Mouse (Mus musculus) cerebellum, postnatal 10 days (tissue): ENCODE measurements around the gene Nabp1.

Source experiments
- DNase-seq, 2 experiments: peaks; one replicate each; pipeline ENCODE4 v3.0.0; 2021; ENCODE audit warnings: mixed read lengths in 2 of 2

The Nabp1 gene

DNA sequence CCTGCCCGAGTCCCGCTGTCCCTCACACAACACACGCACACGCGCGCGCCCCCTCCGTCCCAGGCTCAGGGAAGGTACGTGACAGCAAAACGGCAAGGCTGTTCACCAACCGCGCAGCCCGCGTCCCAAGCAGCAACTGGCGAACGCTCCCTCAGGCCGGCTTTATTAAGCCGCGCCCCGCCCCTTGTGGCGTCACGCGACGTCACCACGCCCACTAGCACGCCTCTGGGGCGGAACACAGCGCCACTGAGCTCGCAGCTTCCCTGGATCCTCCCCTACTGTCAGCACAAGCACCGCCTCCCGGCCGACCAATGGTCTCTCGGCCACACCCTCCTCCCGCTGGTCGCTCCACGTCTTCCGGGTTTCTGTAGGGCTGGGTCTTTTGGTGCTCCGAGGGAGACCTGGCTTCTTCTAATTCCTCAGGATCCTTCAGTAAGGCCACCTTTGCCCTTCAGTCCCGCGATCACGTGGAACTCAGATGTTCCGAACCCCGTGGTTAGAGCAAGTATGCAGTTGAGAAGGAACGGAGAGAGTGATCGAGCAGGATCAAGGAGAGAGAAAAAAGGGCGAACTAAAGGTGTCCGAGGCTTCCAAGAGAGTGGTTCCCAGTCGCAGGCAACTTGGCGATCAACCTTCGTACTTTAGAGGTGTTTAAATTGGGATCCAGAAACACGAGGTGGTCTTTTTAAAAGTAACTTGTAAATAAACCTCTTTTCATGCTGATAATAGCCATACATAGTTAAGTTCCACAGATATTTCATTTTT lies at the start of gene Nabp1:
Nabp1 (minus strand) TSS at position 164 of the 765 bp plus-strand sequence.
- DNase-seq = peak; percentile 99

DNA sequence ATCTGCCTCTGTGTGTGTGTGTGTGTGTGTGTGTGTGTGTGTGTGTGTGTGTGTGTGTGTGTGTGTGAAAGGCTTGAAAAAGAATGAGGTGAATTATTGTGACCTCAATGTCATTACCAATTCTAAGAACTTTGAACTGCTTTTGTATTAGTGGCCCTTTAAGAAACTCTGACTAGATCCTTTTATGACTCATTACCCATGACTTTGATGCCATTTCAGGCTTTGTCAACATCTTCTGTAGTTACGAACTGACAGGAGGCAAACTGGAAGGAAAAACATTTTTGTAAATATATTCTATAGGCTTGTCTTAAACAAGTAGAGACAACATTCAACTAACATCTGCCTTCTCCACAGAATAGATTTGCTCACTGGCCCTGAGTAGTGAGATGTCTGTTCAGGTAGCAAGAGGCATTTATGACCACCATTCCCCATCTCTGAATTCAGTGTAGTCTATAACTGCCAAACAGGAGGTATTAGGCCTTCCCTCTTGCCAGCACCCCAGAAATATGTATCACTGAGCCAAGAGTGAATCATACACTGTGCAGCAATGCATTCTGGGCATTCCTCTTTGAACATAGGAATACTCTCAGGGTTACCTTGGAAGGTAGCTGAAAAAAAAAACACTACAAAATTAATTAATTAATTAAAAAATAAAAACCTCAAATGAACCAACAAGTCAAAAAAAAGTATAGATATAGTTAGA lies 47.5 kb upstream of the Nabp1 start:
- no peak for DNase-seq

DNA sequence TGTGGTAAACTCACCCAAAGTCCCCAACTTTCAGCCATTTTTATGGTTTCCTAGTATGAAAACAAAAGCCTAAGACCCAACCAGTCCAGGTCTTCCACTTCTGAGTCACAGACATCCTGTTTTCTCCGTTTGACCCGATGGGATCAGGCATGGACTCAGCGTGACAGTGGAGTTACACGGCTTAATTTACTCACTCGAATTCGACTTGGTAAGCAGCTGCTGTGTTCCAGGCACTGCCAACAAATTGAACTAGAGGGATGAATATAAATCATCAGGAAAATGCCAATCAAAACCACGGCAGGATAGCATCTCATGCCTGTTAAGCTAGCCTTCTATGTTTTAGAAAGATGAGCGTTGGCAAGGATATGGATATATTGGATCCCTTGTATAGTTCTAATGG lies 43.4 kb upstream of the Nabp1 start:
- DNase-seq = peak; percentile 58 to 60

DNA sequence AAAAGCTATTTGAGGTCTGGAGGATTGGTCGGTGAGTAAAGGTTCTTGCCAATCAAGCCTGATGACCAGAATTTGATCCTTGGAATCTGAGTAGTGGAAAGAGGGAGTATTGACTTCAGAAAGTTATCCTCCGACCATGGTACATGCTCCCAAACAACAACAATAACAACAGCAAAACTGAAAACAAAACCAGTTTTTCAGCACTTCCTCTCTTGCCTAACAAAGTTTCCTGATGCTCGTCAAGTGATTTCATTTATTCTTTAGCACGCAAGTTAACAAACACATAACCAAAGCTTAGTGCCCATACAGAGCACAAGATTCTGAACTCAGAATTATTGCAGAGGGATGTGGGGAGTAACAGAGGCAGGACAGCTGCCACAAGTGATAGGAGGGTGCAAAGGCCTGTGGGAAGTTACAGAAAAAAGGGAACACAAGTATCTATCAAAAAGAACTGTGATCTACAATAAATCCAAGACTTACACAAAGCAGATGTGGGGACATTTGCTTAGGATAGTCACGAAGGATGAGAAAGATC lies 42.1 kb upstream of the Nabp1 start:
- no peak for DNase-seq

DNA sequence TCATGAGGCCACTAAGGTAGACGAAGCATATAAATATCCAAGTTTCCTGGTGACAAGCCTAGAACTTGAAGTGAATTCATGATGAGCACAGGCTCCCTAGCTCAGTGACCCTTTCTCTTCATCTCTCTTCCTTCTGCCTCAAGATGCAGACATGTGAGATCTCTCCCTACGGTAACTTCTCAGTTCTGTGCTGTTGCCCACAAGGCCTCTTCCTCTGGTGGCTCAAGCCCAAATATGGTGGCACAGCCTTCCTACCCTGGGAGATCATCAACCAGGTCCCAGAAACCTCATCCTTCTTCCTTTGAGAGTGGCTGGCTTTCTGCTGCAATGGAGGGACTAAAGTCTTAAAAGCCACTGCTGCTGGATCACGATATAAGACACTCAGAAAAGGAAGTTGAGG lies 40.9 kb upstream of the Nabp1 start:
- DNase-seq = no peak

DNA sequence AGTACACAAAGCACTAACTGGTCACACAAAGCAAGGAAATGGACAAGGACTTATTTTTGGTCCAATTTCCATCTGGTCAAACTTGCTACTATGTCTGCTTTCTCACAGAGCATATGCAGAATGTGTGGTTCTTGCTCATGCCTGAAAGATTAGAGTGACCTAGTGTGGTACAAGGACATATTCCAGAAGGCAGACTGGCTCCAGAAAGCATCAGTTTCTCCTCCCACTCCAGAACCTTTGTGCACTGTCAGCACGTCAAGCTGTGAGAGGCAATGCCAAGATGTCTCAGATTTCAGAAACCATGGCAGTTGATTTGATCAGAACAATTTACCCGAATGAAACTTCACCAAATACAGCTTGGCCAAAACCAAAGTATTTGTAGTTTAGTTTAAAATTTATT lies 37.4 kb upstream of the Nabp1 start:
- peak in 1 of 2 experiments; percentile 24 for DNase-seq

DNA sequence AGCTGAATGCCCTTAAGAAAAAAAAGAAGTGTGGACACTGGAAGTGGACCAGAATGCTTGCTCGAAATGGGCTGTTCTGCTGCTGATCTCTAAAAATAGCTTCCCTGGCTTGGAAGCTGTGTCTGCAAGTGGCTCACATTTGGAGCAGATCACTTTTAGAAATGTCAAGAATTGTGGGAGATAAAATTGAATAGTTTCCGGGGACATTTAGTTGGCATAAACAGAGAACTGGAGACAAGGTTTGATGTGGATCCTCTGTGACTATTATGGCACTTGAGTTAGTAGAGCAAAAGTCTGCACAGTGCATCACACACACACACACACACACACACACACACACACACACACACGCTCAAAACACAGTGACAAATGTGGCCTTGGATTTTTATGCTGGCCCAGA lies 36.8 kb upstream of the Nabp1 start:
- DNase-seq = no peak

DNA sequence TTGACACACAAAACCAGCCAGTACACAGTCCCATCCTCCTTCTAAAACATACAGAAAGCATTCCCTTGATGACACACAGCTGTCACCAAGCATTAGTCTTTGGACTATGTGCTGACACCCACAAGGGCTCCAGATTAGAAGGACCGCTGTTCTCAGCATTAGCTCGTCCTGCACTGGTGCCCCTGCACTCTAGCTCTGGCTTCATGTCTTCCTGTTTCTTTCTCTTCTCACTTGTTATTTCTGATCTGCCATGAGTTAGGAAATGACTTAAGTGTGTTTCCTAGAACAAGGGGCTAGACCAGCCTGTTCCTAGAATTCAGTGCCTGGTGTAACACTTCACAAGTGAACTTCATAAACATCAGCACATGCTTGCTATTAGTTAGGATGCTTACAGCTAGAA lies 36.2 kb upstream of the Nabp1 start:
- no peak for DNase-seq

DNA sequence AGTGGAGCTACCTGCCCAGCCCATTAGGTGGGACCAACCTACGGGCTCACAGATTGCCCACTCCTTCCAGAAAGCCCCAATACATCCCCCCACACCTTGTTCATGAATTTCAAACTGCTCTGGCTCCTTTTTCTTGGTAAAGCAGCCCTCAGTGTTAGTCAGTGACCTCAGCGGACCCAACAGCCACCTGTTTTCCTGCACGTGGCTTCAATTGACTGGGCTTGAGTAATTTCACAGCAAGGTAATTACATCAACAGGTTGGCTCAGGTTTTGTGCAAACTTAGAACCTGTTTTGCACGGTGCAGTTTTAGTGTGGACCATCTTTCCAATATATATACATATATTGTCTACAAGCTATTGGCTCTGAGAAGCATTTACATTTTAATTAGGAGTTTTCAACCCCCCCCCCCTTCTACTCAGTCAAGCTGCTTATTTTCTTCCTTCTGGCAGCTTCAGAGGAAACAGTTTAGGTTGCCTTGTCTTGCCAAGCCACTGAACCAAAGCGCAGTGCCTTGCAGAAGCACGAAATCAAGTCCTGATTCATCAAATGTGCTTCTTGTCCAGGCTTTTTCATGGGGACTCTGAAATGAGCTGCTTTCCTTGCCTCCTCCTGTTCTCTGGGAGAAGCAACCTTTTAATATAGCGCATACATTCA lies 35.0 kb upstream of the Nabp1 start:
- DNase-seq = peak; percentile 30 to 36

DNA sequence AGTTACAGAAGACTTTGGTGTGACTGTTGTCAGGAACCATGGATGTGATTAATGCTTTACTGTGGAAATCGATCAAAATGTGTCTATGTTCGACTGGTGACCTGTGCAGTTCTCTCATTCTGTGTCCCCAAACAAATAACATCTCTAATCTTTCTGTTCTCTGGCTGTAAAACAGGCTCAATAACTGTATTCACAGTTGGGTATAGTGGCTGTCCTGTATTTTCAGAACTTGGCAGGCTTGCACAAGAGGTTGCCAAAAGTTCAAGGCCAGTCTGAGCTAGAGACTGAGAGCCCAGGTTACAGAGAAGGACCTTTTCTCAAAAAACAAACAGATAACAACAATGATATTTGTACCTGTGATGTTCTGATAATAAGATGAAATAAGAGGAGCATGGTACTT lies 34.1 kb upstream of the Nabp1 start:
- peak; percentile 25 to 39 for DNase-seq

DNA sequence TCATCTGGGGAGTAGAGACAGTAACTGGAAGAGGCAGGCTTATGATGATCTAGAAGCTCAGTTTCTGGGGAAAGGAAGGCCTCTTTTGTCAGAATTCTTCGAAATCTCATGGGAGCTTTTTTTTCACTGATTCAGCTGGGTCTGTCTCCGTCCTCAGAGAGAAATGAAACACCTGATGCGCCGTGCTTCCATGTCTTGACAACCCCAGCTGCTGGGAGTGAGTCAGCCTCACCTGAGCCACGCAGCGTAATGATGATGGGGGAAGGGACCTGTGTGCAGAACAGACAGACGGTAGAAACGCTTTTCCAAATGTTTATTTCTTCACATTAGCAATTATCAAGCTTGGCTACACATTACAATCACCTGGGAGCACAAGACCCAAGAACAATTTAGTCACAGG lies 31.6 kb upstream of the Nabp1 start:
- DNase-seq = no peak

DNA sequence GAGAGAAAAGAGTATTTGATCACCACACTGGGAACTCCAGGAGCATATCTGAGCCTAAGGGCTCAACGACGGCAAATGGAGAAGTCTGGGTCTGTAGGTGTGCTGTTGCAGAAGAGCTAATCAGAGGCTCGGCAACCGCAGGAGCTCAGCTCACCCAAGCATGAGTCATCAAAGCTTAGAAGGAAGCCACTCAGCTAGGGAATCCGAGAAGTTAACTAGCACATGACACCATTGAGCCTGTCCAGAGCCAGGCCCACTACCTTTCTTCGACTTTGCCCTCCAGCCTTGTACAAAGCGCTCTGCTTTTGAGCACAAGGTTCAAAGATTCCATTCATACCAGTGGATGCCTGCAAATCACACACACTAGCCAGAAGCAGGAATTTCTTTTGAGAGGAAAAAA lies 30.9 kb upstream of the Nabp1 start:
- no peak for DNase-seq

DNA sequence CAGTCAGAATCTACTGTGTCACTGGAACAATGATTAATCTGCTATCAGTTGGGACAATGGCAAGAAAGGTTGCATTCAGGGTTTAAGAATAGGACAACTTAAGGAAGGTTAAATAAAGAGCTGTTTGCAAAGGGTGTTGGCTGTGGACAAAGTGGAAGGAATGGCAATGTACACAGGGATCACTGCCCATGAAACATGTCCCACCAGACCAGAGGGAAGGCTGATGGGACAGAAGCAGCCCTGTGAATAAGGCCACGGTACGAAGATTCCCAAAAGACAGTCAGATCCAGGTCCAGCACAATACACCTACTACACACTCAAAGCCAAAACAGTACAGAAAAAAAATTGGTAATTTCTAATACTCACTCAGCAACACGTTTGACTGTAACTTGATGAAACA lies 30.3 kb upstream of the Nabp1 start:
- DNase-seq = no peak

DNA sequence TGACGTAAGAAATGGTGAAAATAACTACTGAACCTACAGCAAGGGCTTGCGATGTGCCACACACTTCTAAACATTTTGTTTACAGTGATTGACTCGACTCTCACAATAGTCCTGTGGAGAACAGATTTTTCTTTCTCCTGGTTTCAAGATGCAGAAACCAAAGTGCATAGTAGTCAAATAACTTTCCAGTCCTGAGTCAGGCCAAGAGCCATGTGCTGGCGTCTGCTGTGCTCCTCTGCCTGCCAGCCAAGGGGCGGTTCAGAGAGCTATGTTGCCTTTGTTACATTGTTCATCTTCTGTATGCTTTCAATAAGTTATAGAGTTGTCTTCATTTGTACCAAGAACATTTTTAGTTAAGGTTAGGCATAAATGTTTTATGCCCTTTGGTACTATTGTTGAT lies 29.2 kb upstream of the Nabp1 start:
- DNase-seq = peak in 1 of 2 experiments; percentile 19

DNA sequence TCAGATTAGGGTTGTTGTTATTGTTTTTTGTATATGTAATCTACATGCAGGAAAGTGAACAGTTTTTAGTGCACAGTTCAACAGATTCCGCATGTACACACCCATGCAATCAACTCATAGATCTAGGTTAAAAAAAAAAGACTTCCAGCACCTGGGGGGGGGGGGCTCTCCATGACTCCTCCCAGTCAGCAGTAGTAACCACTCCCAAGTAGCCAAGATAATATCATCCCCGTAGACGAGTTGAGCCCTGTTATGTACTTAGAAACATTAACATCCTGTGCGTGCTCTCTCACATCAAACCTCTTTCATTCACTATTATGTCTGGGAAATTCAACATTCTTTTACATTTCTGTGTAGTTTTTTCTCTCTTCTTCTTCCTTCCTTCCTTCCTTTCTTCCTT lies 28.0 kb upstream of the Nabp1 start:
- DNase-seq = no peak

DNA sequence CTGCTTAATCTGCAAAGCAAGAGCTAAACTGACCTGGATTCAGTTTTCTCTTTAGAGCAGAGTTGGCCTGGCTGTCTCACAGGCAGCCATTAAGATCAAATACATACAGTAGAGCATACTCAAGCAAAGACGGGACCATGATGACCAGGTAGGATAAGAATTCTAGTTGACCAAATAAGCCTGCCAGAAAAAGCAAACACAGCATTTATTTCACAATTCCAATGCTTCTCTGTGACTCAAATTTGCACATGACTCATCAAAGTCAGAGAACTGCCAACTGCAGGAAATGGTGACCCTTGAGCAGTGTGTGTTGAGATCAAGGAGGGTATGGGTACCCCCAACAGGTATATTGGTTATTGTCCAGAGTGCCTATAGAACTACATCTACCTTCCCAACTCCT lies 27.4 kb upstream of the Nabp1 start:
- no peak for DNase-seq

DNA sequence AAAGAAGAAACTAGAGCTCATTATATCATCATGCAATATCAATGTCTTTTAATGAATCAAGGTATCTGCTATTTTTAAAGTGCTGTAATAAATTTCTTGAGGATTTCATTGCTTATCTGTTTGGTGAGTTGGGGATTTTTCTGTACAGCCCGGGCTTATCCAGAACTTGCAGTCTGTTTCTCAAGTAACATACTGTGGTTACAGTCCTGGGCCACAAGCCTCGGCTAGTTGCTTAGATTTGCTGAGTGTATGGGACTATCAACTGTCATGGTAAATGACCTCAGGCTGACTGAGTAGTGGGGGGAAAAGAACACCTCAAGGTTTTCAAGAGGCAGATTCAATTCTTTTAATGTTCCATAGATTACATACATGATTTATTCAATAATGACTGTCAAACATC lies 24.8 kb upstream of the Nabp1 start:
- DNase-seq = no peak

DNA sequence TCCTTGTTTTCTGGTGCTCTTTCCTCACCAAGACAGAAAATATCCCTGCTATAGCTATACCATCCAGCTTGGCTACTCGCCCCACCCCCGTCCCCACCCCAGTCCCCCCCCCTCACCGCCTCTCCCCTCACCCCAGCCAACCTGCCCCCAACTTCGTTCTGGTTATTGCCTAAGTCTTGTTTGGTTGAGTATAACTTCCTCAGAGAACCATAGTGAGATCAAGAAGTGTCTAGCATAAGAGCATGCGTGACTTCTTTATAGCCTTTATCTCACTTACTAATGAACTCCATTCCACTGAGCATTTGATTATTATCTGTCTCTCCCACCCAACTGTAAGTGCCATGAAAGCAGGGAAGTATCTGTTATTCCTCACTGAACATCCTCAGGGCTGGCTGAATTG lies 24.1 kb upstream of the Nabp1 start:
- DNase-seq = no peak

DNA sequence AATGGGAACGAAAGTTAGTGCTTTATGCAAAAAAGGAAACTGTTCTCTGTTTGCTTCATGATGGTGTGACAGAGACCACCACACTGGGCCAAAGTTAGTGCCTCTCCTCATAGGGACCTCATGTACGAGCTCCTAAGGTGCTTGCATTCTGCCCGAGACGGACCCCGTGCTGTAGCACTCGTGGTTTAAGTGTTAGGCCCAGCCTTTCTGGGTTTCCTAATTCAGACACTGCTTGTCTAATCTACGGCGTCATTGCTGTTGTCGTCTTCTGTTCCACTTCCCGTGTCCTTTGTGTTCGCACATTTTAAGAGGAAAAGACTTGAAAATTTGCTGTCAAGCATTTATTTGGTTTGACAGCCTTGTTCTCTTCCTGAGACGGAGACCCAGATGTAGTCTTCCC lies 23.0 kb upstream of the Nabp1 start:
- no peak for DNase-seq

DNA sequence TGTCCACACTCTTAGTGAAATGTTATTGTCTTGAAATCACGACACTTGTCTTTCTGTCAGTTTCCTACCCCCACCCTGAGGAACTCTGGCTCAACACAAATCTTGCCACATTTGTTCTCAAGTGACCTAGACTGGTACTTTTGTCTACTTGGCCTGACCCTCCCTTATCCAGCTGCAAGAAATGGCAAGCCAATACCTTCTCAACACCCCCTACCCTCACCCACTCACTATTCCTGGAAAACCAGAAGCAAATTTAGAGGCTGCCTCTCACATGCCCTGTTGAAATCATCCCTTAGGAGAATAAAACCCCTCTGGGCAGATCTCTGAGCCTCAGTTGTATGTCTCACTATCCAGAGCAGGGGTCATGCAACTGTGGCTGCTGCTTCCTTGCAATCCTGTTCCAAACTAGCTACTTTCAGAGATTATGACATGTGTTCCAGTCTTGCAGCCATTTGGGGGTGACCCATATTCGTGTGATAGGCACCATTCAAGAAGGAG lies 20.4 kb upstream of the Nabp1 start:
- DNase-seq = no peak

DNA sequence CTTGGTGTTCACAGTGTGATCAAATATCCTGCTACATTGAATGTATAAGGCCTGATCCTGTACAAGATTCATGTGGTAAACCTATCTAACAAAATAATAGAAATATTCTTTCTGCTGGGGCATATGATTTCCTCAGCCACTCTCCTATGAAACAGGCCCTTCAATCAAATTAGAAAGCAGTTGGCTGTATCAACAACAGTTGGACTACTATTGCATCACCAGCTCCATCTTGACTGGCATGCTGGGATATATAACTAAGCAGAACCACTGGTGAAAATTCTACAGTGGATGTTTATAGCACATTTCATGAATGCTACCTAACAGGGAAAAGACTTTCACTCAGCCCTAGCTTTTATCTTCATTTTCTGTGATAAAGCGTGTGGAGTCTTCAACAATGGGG lies 17.9 kb upstream of the Nabp1 start:
- no peak for DNase-seq

DNA sequence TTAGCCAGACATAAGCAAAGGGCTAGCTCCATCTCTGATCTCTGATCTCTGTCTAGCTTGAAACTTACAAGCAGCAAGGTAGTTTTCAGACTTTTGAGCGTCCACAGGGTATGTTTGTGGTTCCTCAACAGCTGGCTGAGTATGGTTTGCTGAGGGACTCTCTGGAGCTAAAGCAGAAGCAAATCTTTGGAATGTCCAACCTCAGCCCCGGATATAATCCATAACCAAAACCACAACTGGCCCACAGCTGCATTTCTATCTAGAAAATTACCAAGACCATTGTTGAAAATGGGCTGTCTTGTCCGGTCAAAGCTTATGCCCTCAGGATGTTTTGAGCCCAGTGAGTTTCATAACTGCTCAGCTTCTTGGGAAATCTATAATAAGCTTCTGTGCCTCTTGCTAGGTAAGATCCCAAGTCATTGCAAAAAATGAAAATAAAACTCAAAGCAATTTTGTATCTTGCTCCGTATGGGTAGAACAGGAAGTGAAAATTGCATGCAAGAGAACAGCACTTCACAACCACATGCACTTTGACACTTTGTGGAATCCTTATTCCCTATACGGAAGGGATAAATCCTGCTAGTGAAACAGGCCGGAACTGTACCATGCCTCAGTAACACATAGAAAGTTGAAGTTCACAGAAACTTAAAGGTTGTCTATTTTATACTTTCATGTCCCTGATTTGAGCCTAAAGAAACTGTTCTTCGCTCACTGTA lies 15.5 kb upstream of the Nabp1 start:
- no peak for DNase-seq

DNA sequence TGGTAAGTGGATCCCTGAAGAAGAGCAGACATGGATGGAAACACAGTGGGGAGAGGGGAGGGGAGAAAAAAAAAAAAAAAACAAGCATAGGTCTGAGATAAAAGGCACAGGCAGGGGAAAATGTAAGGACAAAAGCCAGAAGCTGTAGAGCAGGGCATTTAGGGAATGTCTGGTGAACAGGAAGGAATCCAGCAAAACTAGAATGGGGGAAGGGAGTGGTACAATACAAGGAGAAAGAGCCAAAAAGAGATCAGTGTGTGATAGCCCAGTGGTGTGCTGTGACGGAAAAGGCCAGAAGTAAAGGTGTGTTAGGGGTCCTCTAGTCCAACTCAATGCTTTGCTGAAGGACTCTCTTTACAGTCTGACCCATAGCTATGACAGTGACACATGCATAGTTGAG lies 8.1 kb upstream of the Nabp1 start:
- no peak for DNase-seq
